Mouse (Mus musculus) erythroblast, embryonic 14.5 days (primary cell): ENCODE data around the gene Trim39. TPM values are rescaled to one million over a fixed set of nuclear protein-coding genes. Genes with fewer than 3 reads are reported as not detected.

Experiments used
- H3K27me3 ChIP-seq: 2 replicates; pipeline ENCODE4 v1.6.1; 2012; ENCODE audit warnings: inconsistent platforms; ENCODE audit not compliant: control insufficient read depth
- H3K36me3 ChIP-seq: 2 replicates; pipeline ENCODE4 v1.6.1; 2012; ENCODE audit warnings: mild to moderate bottlenecking, inconsistent platforms; ENCODE audit not compliant: control insufficient read depth
- H3K4me1 ChIP-seq: 2 replicates; pipeline ENCODE4 v1.6.1; 2012; ENCODE audit warnings: inconsistent platforms; ENCODE audit not compliant: control insufficient read depth
- H3K4me3 ChIP-seq: replicated peaks from 2 replicates; pipeline ENCODE3; 2012; ENCODE audit warnings: moderate library complexity, mild to moderate bottlenecking, inconsistent platforms
- H3K9me3 ChIP-seq: 2 replicates; pipeline ENCODE4 v1.6.1; 2012; ENCODE audit warnings: low read length, inconsistent platforms, mixed read lengths; ENCODE audit not compliant: control insufficient read depth
- GATA1 ChIP-seq: IDR thresholded peaks from 2 replicates; pipeline ENCODE4 v1.6.1; 2012; ENCODE audit warnings: low read length, inconsistent platforms, mixed read lengths
- TAL1 ChIP-seq: IDR thresholded peaks from 3 replicates; pipeline ENCODE4 v1.6.1; 2012; ENCODE audit warnings: low read length, inconsistent platforms, mixed read lengths
- polyA plus RNA-seq: library from polyadenylated mRNA; stranded (reverse); fragments of >175 nt; gene quantifications from 2 replicates; pipeline ENCODE4 v1.2.3, GENCODE M21; 2012

Gene Trim39
- polyA plus RNA-seq, 1 experiment: 0.87 TPM

- Histone ChIP-seq H3K36me3 (peaks cover 51% of the 10 kb centered on the region), H3K27me3 (no peaks in the 10 kb centered on the region), H3K4me1 (peaks cover 40% of the 10 kb centered on the region), H3K4me3 (no peak overlapping the region), H3K9me3 (no peaks in the 10 kb centered on the region)
- TF ChIP-seq TAL1: no peak
- no peak for TF ChIP-seq GATA1
These were observed 1.7 kb upstream of the Trim39 start for GRCm38 (mm10) chr17:36273796-36274195.

DNA sequence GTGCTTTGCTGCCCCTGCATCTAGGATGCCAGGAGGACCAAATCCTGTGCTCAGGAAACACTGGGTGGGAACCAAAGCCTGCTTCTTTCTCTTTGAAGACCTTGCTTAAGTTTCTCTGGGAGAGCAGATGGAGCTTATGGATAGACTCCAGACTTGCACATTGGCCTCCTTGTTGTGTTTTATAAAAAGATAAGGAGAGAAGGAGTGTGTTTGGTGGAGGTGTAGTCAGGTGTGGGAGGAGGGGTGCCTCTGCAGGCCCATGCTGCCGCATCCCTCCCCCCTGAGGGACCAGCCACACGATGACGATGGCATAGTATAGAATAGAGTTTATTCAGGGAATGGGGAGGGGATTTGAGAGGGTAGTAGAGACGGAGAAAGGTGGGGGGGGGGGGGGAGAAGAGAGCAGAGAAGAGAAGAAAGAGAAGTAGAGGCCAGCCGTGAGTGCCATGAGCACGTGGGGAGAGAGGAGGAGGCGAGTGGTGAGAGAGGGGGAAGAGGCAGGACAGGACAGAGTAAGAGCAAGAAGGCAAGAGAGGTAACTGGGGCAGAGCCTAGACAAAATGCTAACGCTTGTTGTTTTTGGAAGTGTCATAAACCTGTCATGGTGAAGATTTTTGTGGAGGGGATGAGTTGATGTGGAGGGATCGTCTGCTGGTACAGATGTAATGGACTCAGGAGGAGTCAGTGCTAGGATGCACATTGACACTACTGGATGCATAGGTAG is 758 bp upstream of the Trim39 start:
- peaks cover 41% of the 10 kb centered on the region for H3K4me1 ChIP-seq
- H3K36me3 ChIP-seq: peaks cover 55% of the 10 kb centered on the region
- H3K27me3 ChIP-seq: no peaks in the 10 kb centered on the region
- no peak for TF ChIP-seq TAL1
- no peak for TF ChIP-seq GATA1
- H3K9me3 ChIP-seq: no peaks in the 10 kb centered on the region
- H3K4me3 ChIP-seq: peak overlapping the region; percentile 89

DNA sequence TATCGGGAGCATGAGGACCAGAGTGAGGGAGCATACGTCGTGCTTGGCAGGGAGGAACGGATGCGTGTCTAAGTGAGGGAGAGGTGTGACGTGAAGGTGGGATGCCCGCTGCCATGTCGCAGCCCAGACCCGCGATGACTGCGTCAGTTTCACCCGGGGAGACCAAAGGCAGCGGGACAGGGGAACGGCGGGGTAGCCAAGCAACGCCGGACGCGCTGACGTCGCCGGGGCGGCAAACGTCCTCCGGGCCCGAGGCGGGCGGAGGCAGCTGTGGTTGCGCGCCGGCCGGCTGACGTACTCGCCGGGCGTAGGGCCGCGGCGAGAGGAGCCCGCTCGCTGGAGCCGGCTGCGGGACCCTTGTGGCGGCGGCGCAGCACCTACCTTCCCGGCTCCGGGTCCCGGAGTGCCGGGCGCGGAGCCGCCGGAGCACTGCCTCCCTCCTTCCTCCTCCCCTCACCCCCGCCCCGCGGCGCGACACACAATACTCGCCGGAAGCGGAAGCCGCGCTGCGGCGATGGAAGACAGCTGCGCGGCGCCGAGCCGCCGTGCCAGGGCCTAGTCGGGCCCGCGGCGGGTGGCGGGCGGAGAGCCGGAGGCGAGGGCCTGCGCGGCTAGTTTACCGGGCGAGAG is 976 bp downstream of the Trim39 start:
- no peaks in the 10 kb centered on the region for H3K9me3 ChIP-seq
- TF ChIP-seq TAL1: no peak
- TF ChIP-seq GATA1: no peak
- H3K4me3 ChIP-seq: peak overlapping the region; percentile 89
- peaks cover 41% of the 10 kb centered on the region for H3K4me1 ChIP-seq
- H3K27me3 ChIP-seq: no peaks in the 10 kb centered on the region
- H3K36me3 ChIP-seq: peaks cover 62% of the 10 kb centered on the region

DNA sequence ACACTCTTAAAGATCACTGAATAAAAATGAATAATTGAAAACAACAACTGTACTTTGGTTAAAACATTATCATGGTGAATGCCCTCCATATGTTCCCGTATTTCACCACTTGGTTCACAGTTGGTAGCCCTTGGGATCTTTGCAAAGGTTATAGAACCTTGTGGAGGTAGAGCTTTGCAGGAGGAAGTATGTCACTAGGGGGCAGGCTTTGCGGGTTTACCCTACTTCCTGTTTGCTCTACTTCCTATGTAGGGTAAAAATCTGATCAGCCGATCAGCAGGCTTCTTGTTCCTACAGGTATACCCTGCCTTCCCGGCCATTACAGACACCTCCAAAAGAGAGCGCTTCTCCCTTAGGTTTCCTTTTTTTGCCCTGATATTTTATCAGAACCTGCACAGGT is 6.2 kb downstream of the Trim39 start:
- H3K9me3 ChIP-seq: no peaks in the 10 kb centered on the region
- peaks cover 79% of the 10 kb centered on the region for H3K36me3 ChIP-seq
- TF ChIP-seq GATA1: no peak
- TF ChIP-seq TAL1: no peak
- H3K4me1 ChIP-seq: peaks cover 14% of the 10 kb centered on the region
- H3K4me3 ChIP-seq: no peak overlapping the region
- no peaks in the 10 kb centered on the region for H3K27me3 ChIP-seq

DNA sequence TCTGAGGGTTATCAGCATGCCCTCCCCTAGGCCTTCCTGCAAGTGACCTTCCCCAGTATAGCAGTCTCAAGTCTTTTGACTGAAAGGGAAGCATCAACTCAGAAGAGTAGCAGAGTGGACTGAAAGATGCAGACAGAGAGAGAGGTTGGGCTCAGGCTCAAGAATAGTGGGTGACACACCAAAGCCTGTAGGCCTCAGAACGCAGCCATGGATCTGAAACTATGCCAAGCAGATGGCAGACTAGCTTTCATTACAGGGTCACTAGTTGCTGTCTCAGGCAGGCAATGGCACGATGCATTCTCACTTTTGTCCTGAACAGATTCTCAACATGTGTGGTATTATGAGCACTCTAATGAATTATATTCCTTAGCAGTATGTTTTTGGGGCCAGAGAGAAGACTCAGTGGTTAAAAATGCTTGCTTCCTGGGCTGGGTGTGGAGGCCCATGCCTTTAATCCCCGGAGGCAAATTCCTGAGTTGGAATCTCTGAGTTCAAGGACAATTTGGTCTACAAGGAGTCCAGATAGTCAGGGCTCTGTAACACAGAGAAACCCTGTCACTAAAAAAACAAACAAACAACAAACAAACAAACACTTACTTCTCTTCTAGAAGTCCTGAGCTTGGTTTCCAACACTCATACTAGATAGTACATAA is 7.6 kb downstream of the Trim39 start:
- H3K36me3 ChIP-seq: peaks cover 94% of the 10 kb centered on the region
- no peak for TF ChIP-seq TAL1
- TF ChIP-seq GATA1: no peak

DNA sequence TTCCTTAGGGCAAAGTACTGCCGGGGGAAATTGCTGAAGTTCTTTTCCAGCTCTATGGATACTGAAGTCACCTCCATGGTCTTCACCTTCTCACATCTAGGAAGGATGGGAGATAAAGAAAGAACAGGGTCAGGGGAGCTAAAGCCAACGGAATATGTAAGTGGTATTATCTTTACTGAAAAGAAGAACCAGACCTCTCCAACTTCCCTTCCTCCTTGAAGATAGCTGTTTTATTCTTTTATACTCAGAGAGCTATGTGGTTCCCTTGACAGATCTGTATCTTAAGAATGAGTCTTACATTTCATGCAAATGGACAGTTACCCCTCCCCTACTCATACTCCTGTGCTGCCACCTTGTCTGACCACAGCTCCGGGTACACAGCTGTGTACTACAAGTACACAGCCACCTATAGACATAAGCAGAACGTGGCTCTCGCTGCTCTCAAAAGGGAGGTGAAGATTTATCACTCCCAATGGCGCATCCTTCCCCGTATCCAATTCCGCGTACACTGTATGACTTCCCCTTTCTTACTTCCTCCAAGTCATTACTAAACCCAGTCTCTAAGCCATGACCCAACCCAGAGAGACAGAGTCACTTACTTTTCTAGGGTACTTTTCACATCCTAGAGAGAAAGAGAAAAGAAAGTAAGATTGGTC is 10.4 kb downstream of the Trim39 start:
- Histone ChIP-seq H3K4me3 (no peak overlapping the region), H3K36me3 (peaks cover 81% of the 10 kb centered on the region), H3K27me3 (no peaks in the 10 kb centered on the region), H3K9me3 (no peaks in the 10 kb centered on the region), H3K4me1 (peaks cover 14% of the 10 kb centered on the region)
- TF ChIP-seq TAL1 (no peak), GATA1 (no peak)

More for the DNA sequence above, 7.6 kb downstream of the Trim39 start:
- H3K4me3 ChIP-seq: no peak overlapping the region
- no peaks in the 10 kb centered on the region for H3K9me3 ChIP-seq
- no peaks in the 10 kb centered on the region for H3K27me3 ChIP-seq
- peaks cover 1% of the 10 kb centered on the region; the same call in 1 of the 2 replicates for H3K4me1 ChIP-seq

- H3K9me3 ChIP-seq: no peaks in the 10 kb centered on the region
- no peak for TF ChIP-seq TAL1
- H3K36me3 ChIP-seq: peaks cover 55% of the 10 kb centered on the region
- H3K4me3 ChIP-seq: peak within 1 kb of the TSS; percentile 67
- H3K27me3 ChIP-seq: peaks cover 5% of the 10 kb centered on the region
- peaks cover 18% of the 10 kb centered on the region for H3K4me1 ChIP-seq
These were observed 14.1 kb downstream of the Trim39 start, which contains the start of gene Rpp21 for GRCm38 (mm10) chr17:36257969-36258368. TSS of gene Rpp21 (minus strand) at chr17:36258069.

DNA sequence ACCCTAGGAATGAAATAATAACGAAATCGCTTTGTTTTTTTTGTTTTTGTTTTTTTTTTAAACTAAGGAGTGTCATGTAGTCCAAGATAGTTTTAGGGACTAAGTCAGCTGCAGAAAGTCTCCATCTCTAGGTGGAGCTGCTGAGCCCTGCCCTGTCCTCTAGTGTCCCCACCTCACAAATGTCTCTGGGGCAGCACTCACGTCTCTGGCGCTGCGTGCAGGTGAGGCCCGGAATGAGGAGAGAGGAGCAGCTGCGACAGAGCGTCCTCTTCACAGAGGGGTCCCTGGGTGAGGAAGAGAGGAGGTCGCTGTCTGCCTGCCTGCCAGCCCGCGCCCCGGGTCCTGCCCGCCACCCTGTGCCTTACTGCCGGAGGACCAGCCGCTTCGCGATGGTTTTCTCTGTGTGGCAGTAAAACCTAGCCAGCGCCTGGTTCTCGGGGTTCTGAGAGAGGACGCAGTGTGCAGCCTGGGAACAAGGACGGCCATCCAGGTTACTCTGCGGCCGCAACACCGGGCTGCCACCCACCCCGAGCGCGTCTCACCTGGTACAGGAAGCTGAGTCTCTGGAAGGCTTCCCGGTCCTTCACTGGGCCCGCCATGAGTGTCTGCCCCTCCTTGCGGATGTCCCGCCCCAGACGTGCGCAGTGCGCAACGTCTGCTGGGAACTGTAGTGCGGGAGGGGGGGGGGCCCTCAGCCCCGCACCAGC is 14.7 kb downstream of the Trim39 start:
- Histone ChIP-seq H3K4me3 (peak overlapping the region; percentile 67), H3K9me3 (no peaks in the 10 kb centered on the region), H3K4me1 (peaks cover 18% of the 10 kb centered on the region), H3K36me3 (peaks cover 49% of the 10 kb centered on the region), H3K27me3 (peaks cover 11% of the 10 kb centered on the region)
- no peak for TF ChIP-seq GATA1
- no peak for TF ChIP-seq TAL1
